Mouse (Mus musculus) hindbrain, embryonic 14.5 days (tissue): ENCODE measurements around the gene Eva1a. TPM values are rescaled to one million over a fixed set of nuclear protein-coding genes. Genes with fewer than 3 reads are reported as not detected.

Experiments
- ATAC-seq: fragments of 200-750 bp; cut with Nextera tagmentation; 2 replicates; pipeline ENCODE4 v1.8.0; 2017; ENCODE audit warnings: moderate number of reproducible peaks, mild to moderate bottlenecking, moderate TSS enrichment, moderate library complexity; ENCODE audit not compliant: low FRiP score
- DNase-seq: peaks from one replicate; pipeline ENCODE4 v3.0.0-alpha.2; 2015; ENCODE audit warnings: low spot score
- H3K27ac ChIP-seq: fragments of 300-500 bp; sonication (generic); 2 replicates; pipeline ENCODE4 v1.5.1; 2014; ENCODE audit warnings: mild to moderate bottlenecking, moderate library complexity
- H3K27me3 ChIP-seq: fragments of 300-500 bp; sonication (generic); 2 replicates; pipeline ENCODE4 v1.6.1; 2014; ENCODE audit warnings: mild to moderate bottlenecking, low read length, mixed read lengths; ENCODE audit not compliant: control insufficient read depth, insufficient read depth
- H3K36me3 ChIP-seq: fragments of 300-500 bp; sonication (generic); replicated peaks from 2 replicates; pipeline ENCODE4 v1.6.1; 2014; ENCODE audit not compliant: control insufficient read depth, insufficient read depth
- H3K4me1 ChIP-seq: fragments of 300-500 bp; sonication (generic); replicated peaks from 2 replicates; pipeline ENCODE4 v1.6.1; 2014; ENCODE audit warnings: antibody characterized with exemption, low read length, mixed read lengths; ENCODE audit not compliant: control insufficient read depth, insufficient read depth
- H3K4me2 ChIP-seq: fragments of 300-500 bp; sonication (generic); replicated peaks from 2 replicates; pipeline ENCODE4 v1.6.1; 2014; ENCODE audit warnings: mild to moderate bottlenecking, moderate library complexity
- H3K4me3 ChIP-seq: fragments of 300-500 bp; sonication (generic); replicated peaks from 2 replicates; pipeline ENCODE4 v1.5.1; 2014; ENCODE audit warnings: mild to moderate bottlenecking, low read length
- H3K9ac ChIP-seq: fragments of 300-500 bp; sonication (generic); 2 replicates; pipeline ENCODE4 v1.6.1; 2014
- H3K9me3 ChIP-seq: fragments of 300-500 bp; sonication (generic); 2 replicates; pipeline ENCODE4 v1.6.1; 2016; ENCODE audit warnings: low read length; ENCODE audit not compliant: control insufficient read depth
- WGBS: fragments of 180-500 bp; shearing (Covaris S2); extraction: QIAGEN DNeasy Blood & Tissue Kit; methylation state at CpG from one replicate; pipeline ENCODE4 v1.1.7; 2014; 5-methylcytosine and 5-hydroxymethylcytosine counted together
- polyA plus RNA-seq: library from polyadenylated mRNA; unstranded; fragments of >200 nt; fragmentation: Nextera tagmentation; extraction: Ambion mirVana; gene quantifications from 2 replicates; pipeline ENCODE4 v1.2.1, GENCODE M21; 2014

Eva1a gene
- polyA plus RNA-seq, 1 experiment from 2014 or later, result 0.64 TPM

DNA sequence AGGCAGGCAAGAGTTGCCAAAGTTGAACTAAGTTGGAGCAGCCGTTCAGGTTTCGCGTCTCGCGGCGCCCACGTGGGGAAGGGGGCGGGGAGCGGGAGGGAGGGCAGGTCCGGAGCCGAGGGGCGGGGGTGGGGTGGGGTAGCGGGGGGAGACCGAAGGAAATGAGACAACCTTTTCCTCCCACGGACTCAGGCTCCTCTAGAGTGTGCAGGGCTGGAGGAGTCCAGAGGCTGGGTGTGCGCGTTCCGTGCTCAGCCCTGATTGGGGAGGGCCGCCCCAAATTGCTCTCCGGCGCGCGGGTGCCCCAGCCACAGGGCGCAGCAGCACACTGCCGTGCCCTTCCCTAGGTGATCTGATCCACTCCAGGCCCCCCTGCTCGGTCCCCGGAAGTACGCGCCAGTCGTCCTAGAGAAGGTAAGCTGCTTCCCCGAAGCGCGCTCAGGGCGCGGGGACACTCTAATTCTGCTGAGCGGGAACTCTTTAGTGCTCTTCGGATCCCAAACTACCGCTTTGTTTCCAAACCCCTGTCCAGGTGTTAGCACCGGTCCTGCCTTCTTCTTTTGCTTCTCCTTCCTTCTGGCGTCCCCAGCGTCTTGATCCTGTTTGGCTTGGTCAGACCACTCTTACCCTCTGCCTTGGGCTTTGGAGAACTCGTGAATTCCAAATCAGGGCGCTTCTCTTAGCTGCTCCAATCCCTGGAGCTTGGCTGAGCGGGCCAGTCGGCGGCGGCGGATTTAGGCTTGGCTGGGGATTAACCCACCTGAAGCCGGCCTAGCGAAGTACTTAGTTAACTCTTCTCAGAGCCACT is 849 bp downstream of the Eva1a start:
- under 1% methylated on average over 50 of the region's 50 CpGs for WGBS
- peak; percentile 52; the same call in 1 of the 2 replicates for ATAC-seq
- Histone ChIP-seq H3K9me3 (no peaks in the 10 kb centered on the region), H3K4me1 (peaks cover 5% of the 10 kb centered on the region; the same call in 1 of the 2 replicates), H3K36me3 (no peaks in the 10 kb centered on the region), H3K4me2 (peak overlapping the region; percentile 84), H3K27me3 (peaks cover 46% of the 10 kb centered on the region), H3K9ac (peak overlapping the region; percentile 44; the same call in 1 of the 2 replicates), H3K27ac (no peak overlapping the region), H3K4me3 (peak overlapping the region; percentile 41)
- DNase-seq, result no peak

GRCm38 (mm10) chr6:82042296-82043125 is 1.7 kb downstream of the Eva1a start:
- H3K4me3 ChIP-seq, result peak overlapping the region; percentile 41
- H3K4me1 ChIP-seq, result peaks cover 5% of the 10 kb centered on the region; the same call in 1 of the 2 replicates
- peaks cover 46% of the 10 kb centered on the region for H3K27me3 ChIP-seq
- peak overlapping the region; percentile 84 for H3K4me2 ChIP-seq
- no peaks in the 10 kb centered on the region for H3K36me3 ChIP-seq
- H3K27ac ChIP-seq, result no peak overlapping the region
- DNase-seq (peak; percentile 31), ATAC-seq (no peak; the same call in 1 of the 2 replicates)
- under 1% methylated on average over 35 of the region's 35 CpGs for WGBS
- peak overlapping the region; percentile 34; the same call in 1 of the 2 replicates for H3K9ac ChIP-seq
- H3K9me3 ChIP-seq, result no peaks in the 10 kb centered on the region

- Histone ChIP-seq H3K36me3 (no peaks in the 10 kb centered on the region), H3K4me2 (no peak overlapping the region), H3K9ac (no peak overlapping the region), H3K27me3 (peaks cover 46% of the 10 kb centered on the region), H3K27ac (no peak overlapping the region), H3K9me3 (no peaks in the 10 kb centered on the region), H3K4me1 (peaks cover 5% of the 10 kb centered on the region; the same call in 1 of the 2 replicates), H3K4me3 (no peak overlapping the region)
- 38% methylated on average over 4 of the region's 4 CpGs for WGBS
- no peak for ATAC-seq
- no peak for DNase-seq
Measured at GRCm38 (mm10) chr6:82043634-82044033, 2.8 kb downstream of the Eva1a start.

- H3K27ac ChIP-seq, result no peak overlapping the region
- WGBS, result 80% methylated on average over 4 of the region's 4 CpGs
- H3K4me2 ChIP-seq, result no peak overlapping the region
- H3K9ac ChIP-seq, result no peak overlapping the region
- H3K9me3 ChIP-seq, result no peaks in the 10 kb centered on the region
- ATAC-seq (no peak), DNase-seq (no peak)
- no peaks in the 10 kb centered on the region for H3K36me3 ChIP-seq
- peaks cover 5% of the 10 kb centered on the region; the same call in 1 of the 2 replicates for H3K4me1 ChIP-seq
- H3K27me3 ChIP-seq, result peaks cover 46% of the 10 kb centered on the region
- no peak overlapping the region for H3K4me3 ChIP-seq
Measured at GRCm38 (mm10) chr6:82044509-82044908, 3.7 kb downstream of the Eva1a start.

- H3K27ac ChIP-seq, result no peak overlapping the region
- H3K4me3 ChIP-seq, result no peak overlapping the region
- H3K9ac ChIP-seq, result no peak overlapping the region
- H3K4me1 ChIP-seq, result no peaks in the 10 kb centered on the region
- WGBS, result 63% methylated on average over 6 of the region's 6 CpGs
- DNase-seq (no peak), ATAC-seq (no peak)
- no peak overlapping the region for H3K4me2 ChIP-seq
- H3K9me3 ChIP-seq, result no peaks in the 10 kb centered on the region
- H3K27me3 ChIP-seq, result peaks cover 16% of the 10 kb centered on the region
- no peaks in the 10 kb centered on the region for H3K36me3 ChIP-seq
Measured at GRCm38 (mm10) chr6:82047977-82048376, 7.1 kb downstream of the Eva1a start.

GRCm38 (mm10) chr6:82050201-82050600 is 9.4 kb downstream of the Eva1a start:
- ATAC-seq (no peak), DNase-seq (no peak)
- H3K36me3 ChIP-seq, result no peaks in the 10 kb centered on the region
- no peaks in the 10 kb centered on the region for H3K4me1 ChIP-seq
- H3K4me3 ChIP-seq, result no peak overlapping the region
- H3K9ac ChIP-seq, result no peak overlapping the region
- 76% methylated on average over 9 of the region's 9 CpGs for WGBS
- H3K9me3 ChIP-seq, result no peaks in the 10 kb centered on the region
- no peak overlapping the region for H3K4me2 ChIP-seq
- no peaks in the 10 kb centered on the region for H3K27me3 ChIP-seq
- no peak overlapping the region for H3K27ac ChIP-seq

DNA sequence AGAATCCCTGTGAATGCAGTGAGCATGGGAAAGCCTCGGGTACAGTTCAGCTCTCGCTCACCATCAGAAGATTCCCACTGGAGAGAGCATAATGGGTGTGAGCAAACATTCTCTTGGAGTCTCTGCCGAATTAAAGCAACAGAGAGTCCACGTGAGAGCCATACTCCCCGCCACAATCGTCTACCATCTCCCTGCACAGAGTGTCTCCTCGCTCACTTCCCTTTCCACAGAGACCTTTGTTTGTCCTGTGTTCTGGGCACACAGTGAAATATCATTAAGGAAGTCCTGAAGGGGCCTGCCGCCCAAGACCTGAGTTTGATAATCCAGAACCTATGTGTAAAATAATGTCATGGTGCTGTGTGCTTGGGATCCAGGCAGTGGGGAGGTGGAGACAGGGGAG is 10.7 kb downstream of the Eva1a start:
- Histone ChIP-seq H3K4me1 (no peaks in the 10 kb centered on the region), H3K9ac (no peak overlapping the region), H3K4me3 (no peak overlapping the region), H3K4me2 (no peak overlapping the region), H3K36me3 (no peaks in the 10 kb centered on the region), H3K9me3 (no peaks in the 10 kb centered on the region), H3K27ac (no peak overlapping the region), H3K27me3 (no peaks in the 10 kb centered on the region)
- WGBS, result 83% methylated on average over 8 of the region's 8 CpGs
- ATAC-seq, result no peak
- DNase-seq, result no peak

GRCm38 (mm10) chr6:82052047-82052725 is 11.3 kb downstream of the Eva1a start:
- ATAC-seq (no peak), DNase-seq (no peak)
- H3K4me3 ChIP-seq, result no peak overlapping the region
- H3K27ac ChIP-seq, result no peak overlapping the region
- no peaks in the 10 kb centered on the region for H3K36me3 ChIP-seq
- no peaks in the 10 kb centered on the region for H3K27me3 ChIP-seq
- H3K9ac ChIP-seq, result no peak overlapping the region
- no peaks in the 10 kb centered on the region for H3K4me1 ChIP-seq
- H3K4me2 ChIP-seq, result no peak overlapping the region
- 91% methylated on average over 6 of the region's 6 CpGs for WGBS
- no peaks in the 10 kb centered on the region for H3K9me3 ChIP-seq

GRCm38 (mm10) chr6:82052726-82053118 is 11.9 kb downstream of the Eva1a start:
- Histone ChIP-seq H3K27ac (no peak overlapping the region), H3K9me3 (no peaks in the 10 kb centered on the region), H3K27me3 (no peaks in the 10 kb centered on the region), H3K36me3 (no peaks in the 10 kb centered on the region), H3K4me2 (no peak overlapping the region), H3K9ac (no peak overlapping the region), H3K4me1 (no peaks in the 10 kb centered on the region), H3K4me3 (no peak overlapping the region)
- no peak for DNase-seq
- no peak for ATAC-seq
- WGBS, result 92% methylated on average over 2 of the region's 2 CpGs
